Mouse (Mus musculus) liver, postnatal 0 days (tissue): ENCODE results near the gene Pip5k1a. TPM values are rescaled to one million over a fixed set of nuclear protein-coding genes. Genes with fewer than 3 reads are reported as not detected.

Experiments
- ATAC-seq: fragments of 200-750 bp; cut with Nextera tagmentation; 2 replicates; pipeline ENCODE4 v1.8.0; 2017; ENCODE audit warnings: mild to moderate bottlenecking, moderate library complexity
- DNase-seq: peaks from one replicate; pipeline ENCODE4 v3.0.0-alpha.2; 2016
- H3K27ac ChIP-seq: fragments of 300-500 bp; sonication (generic); 2 replicates; pipeline ENCODE4 v1.5.1; 2014; ENCODE audit warnings: antibody characterized with exemption, moderate library complexity, mild to moderate bottlenecking, low read depth
- H3K27me3 ChIP-seq: fragments of 300-500 bp; sonication (generic); 2 replicates; pipeline ENCODE4 v1.6.1; 2014; ENCODE audit warnings: low read length, control low read depth, mixed read lengths; ENCODE audit not compliant: insufficient read depth
- H3K36me3 ChIP-seq: fragments of 300-500 bp; sonication (generic); replicated peaks from 2 replicates; pipeline ENCODE4 v1.6.1; 2014; ENCODE audit warnings: mild to moderate bottlenecking, control low read depth, low read length, moderate library complexity, mixed read lengths; ENCODE audit not compliant: insufficient read depth
- H3K4me1 ChIP-seq: fragments of 300-500 bp; sonication (generic); 2 replicates; pipeline ENCODE4 v1.6.1; 2014; ENCODE audit warnings: antibody characterized with exemption, mild to moderate bottlenecking, control low read depth; ENCODE audit not compliant: insufficient read depth
- H3K4me2 ChIP-seq: fragments of 300-500 bp; sonication (generic); 2 replicates; pipeline ENCODE4 v1.6.1; 2014; ENCODE audit warnings: low read depth, mild to moderate bottlenecking, low read length, moderate library complexity, mixed read lengths
- H3K4me3 ChIP-seq: fragments of 300-500 bp; sonication (generic); 2 replicates; pipeline ENCODE4 v1.5.1; 2014; ENCODE audit warnings: low read depth, low read length
- H3K9ac ChIP-seq: fragments of 300-500 bp; sonication (generic); replicated peaks from 2 replicates; pipeline ENCODE4 v1.6.1; 2014; ENCODE audit warnings: mild to moderate bottlenecking, moderate library complexity
- H3K9me3 ChIP-seq: fragments of 300-500 bp; sonication (generic); 2 replicates; pipeline ENCODE4 v1.6.1; 2016; ENCODE audit warnings: mild to moderate bottlenecking, control low read depth, low read length, mixed read lengths
- CTCF ChIP-seq: sonication (generic); IDR thresholded peaks from 2 replicates; pipeline ENCODE4 v1.5.1; 2016; ENCODE audit warnings: antibody characterized with exemption, low read depth
- EP300 ChIP-seq: IDR thresholded peaks from 2 replicates; pipeline ENCODE4 v1.6.1; 2016; ENCODE audit warnings: antibody characterized with exemption, low read depth, mild to moderate bottlenecking
- WGBS: fragments of 180-500 bp; shearing (Covaris S2); extraction: QIAGEN DNeasy Blood & Tissue Kit; methylation state at CpG from one replicate; pipeline ENCODE4 v1.1.7; 2014; ENCODE audit not compliant: insufficient replicate concordance; 5-methylcytosine and 5-hydroxymethylcytosine counted together
- polyA plus RNA-seq: library from polyadenylated mRNA; unstranded; fragments of >200 nt; fragmentation: Nextera tagmentation; extraction: Ambion mirVana; gene quantifications from 2 replicates; pipeline ENCODE4 v1.2.1, GENCODE M21; 2015

Pip5k1a gene
- polyA plus RNA-seq, 1 experiment from 2014 or later, result 6.4 TPM

DNA sequence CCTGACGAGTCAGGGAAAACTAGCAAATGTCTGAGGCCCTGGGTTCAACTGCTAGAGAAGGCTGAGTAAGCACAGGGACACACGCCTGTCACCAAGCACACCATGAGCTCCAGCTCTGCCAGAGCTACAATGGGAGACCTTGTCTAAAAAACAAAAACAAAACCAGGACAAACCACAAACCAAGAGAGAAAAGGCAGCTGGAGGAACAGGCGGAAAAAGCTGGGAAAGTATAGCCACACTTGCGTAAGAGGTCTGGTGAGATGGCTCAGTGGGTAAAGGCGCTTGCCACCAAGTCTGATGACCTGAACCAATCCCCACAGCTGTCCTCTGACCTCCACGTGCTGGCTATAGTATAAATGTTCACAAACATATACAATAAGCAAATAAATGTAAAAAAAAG is 40.6 kb downstream of the Pip5k1a start:
- 85% methylated on average over 6 of the region's 6 CpGs for WGBS
- H3K27ac ChIP-seq, result no peak overlapping the region
- ATAC-seq, result no peak
- no peaks in the 10 kb centered on the region for H3K4me1 ChIP-seq
- H3K27me3 ChIP-seq, result no peaks in the 10 kb centered on the region
- H3K4me3 ChIP-seq, result no peak overlapping the region
- DNase-seq, result no peak
- peaks cover 79% of the 10 kb centered on the region for H3K36me3 ChIP-seq
- H3K4me2 ChIP-seq, result no peak overlapping the region
- no peaks in the 10 kb centered on the region for H3K9me3 ChIP-seq
- no peak overlapping the region for H3K9ac ChIP-seq
- TF ChIP-seq CTCF, result no peak
- TF ChIP-seq EP300, result no peak

DNA sequence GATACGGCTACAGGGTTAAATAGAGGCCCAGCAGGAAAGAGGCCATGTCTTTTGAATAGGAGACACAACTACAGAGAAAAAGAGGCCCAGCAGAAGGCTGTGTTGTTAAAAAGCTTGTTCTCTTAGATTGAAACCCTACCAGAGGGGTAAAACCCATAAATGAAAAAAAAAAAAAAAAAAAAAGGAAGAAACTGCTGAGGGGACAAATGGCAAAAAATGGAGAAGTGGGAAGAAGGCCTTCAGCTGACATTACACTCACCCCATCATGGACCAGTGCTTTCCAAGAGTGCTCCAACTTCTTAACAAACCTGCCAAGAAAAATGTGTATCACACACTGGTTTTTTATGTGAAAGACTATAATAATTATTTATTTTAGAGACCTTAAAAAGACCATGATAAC is 41.2 kb downstream of the Pip5k1a start:
- no peak overlapping the region for H3K27ac ChIP-seq
- no peaks in the 10 kb centered on the region for H3K4me1 ChIP-seq
- no peak for ATAC-seq
- no peak for DNase-seq
- no peak overlapping the region for H3K9ac ChIP-seq
- no peaks in the 10 kb centered on the region for H3K27me3 ChIP-seq
- peaks cover 78% of the 10 kb centered on the region for H3K36me3 ChIP-seq
- H3K9me3 ChIP-seq, result no peaks in the 10 kb centered on the region
- WGBS, result 91% methylated on average over 1 of the region's 1 CpGs
- H3K4me2 ChIP-seq, result no peak overlapping the region
- H3K4me3 ChIP-seq, result no peak overlapping the region
- no peak for TF ChIP-seq CTCF

DNA sequence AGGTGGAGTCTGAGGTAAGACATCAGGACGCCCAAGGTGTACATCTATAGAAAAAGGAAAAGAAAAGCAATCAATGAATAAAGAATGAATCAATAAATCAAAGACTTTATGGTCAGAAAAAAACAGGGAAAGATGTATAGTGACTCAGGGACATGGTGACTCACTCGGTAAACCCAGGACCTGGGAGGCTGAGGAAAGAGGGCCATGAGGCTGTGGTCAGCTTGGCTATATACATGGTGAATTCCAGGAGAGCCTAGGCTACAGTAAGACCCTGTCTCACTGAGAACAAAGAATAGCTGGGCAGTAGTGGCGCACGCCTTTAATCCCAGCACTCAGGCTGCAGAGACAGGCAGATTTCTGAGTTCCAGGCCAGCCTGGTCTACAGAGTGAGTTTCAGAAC is 43.0 kb downstream of the Pip5k1a start:
- DNase-seq (no peak), ATAC-seq (no peak)
- Histone ChIP-seq H3K27me3 (no peaks in the 10 kb centered on the region), H3K9me3 (no peaks in the 10 kb centered on the region), H3K4me1 (no peaks in the 10 kb centered on the region), H3K4me2 (no peak overlapping the region), H3K4me3 (no peak overlapping the region), H3K36me3 (peaks cover 79% of the 10 kb centered on the region), H3K27ac (no peak overlapping the region), H3K9ac (no peak overlapping the region)
- TF ChIP-seq EP300 (no peak), CTCF (no peak)
- 94% methylated on average over 4 of the region's 4 CpGs for WGBS

DNA sequence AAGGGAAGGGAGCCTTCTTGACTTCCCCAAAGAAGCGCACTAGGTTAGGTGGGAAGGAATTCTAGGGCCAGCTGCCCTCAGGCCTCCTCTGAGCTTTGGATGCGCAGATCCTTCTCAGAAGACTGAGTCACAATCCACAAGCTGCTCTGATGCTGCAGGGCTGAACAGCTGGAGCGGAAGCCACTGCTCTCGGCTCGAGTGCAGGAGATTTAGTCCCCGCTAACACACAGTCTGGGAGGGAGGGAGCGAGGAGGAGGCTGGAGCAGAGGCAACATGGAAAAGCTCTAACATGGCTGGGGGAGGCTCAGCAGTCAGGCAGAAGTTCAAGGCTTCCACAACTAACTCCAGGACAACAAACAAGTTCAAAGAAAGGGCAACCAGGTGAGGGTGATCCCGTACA is 48.7 kb downstream of the Pip5k1a start:
- DNase-seq (no peak), ATAC-seq (no peak)
- peaks cover 8% of the 10 kb centered on the region for H3K4me1 ChIP-seq
- no peaks in the 10 kb centered on the region for H3K9me3 ChIP-seq
- no peak overlapping the region for H3K4me3 ChIP-seq
- H3K36me3 ChIP-seq, result peaks cover 37% of the 10 kb centered on the region
- H3K27me3 ChIP-seq, result no peaks in the 10 kb centered on the region
- TF ChIP-seq CTCF (no peak), EP300 (no peak)
- no peak overlapping the region for H3K9ac ChIP-seq
- WGBS, result 88% methylated on average over 8 of the region's 8 CpGs
- H3K4me2 ChIP-seq, result no peak overlapping the region
- H3K27ac ChIP-seq, result no peak overlapping the region

DNA sequence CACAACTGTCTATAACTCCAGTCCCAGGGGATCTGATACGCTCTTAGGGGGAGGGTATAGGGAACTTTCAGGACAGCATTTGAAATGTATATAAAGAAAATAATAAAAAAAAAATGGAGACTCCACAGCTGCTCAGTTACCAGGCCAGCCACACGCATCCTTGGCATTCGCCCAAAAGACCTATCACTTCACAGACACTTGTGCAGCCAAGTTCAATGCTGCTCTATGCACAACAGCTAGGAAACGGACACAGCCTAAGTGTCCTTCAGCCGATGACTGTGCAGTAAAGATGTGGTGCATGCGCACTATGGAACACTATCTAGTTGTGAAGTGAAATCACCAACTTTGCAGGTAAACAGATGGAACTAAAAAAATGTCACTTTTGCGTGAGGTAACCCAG is 50.5 kb downstream of the Pip5k1a start:
- Histone ChIP-seq H3K36me3 (peaks cover 25% of the 10 kb centered on the region), H3K9me3 (no peaks in the 10 kb centered on the region), H3K9ac (no peak overlapping the region), H3K27ac (no peak overlapping the region), H3K27me3 (no peaks in the 10 kb centered on the region), H3K4me1 (peaks cover 8% of the 10 kb centered on the region), H3K4me2 (no peak overlapping the region), H3K4me3 (no peak overlapping the region)
- WGBS, result 51% methylated on average over 7 of the region's 7 CpGs
- ATAC-seq (peak; percentile 60), DNase-seq (peak; percentile 53)
- no peak for TF ChIP-seq CTCF
- 0 out of 2 replicates have a peak, but pooled peaks have one; percentile 34 for TF ChIP-seq EP300

DNA sequence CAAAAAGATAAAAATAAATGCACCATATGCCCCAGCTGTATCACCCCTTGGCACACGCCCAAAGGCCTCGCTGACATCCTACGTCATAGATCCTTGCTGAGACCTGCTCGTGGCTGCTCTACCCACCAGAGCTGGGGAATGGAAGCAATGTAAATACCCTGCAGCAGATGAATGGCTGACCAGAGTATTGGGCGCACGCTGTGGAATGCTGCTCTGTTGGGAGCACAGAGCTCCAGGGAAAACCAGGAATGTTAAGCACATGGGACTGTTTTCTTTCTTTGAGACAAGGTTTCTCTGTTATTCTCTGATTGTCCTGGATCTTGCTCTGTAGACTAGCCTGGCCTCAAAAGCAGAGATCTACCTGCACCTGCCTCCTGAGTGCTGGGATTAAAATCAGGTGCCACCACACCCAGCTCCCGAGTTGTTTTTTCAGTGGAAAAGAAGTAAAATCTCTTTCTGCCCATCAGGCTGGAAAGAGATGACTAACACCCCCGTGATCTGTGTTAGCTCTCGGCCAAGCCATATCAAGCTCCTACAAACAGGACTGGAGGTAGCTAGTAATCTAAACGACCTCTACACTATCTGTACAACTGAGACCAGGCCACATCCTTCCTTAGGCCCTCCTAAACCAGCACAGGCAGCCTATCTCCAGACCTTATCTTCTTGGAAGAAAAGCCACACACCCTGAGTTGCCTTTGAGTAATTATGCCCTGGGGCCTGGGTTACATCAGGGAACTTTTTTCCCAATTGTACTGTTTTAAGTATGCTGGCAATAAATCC is 52.1 kb downstream of the Pip5k1a start:
- TF ChIP-seq EP300 (peak; percentile 68; the same call in 1 of the 2 replicates), CTCF (no peak)
- peaks cover 12% of the 10 kb centered on the region for H3K36me3 ChIP-seq
- H3K27me3 ChIP-seq, result no peaks in the 10 kb centered on the region
- no peak overlapping the region for H3K9ac ChIP-seq
- peak overlapping the region; percentile 24; the same call in 1 of the 2 replicates for H3K27ac ChIP-seq
- ATAC-seq, result peak; percentile 55
- H3K9me3 ChIP-seq, result no peaks in the 10 kb centered on the region
- DNase-seq, result peak; percentile 58
- peak overlapping the region; percentile 38; the same call in 1 of the 2 replicates for H3K4me2 ChIP-seq
- peaks cover 8% of the 10 kb centered on the region for H3K4me1 ChIP-seq
- 30% methylated on average over 10 of the region's 10 CpGs for WGBS
- H3K4me3 ChIP-seq, result no peak overlapping the region
